Mouse (Mus musculus) erythroblast, embryonic 14.5 days (primary cell): ENCODE results near the gene Sccpdh. TPM values are rescaled to one million over a fixed set of nuclear protein-coding genes. Genes with fewer than 3 reads are reported as not detected.

Experiments
- H3K27me3 ChIP-seq: 2 replicates; pipeline ENCODE4 v1.6.1; 2012; ENCODE audit warnings: inconsistent platforms; ENCODE audit not compliant: control insufficient read depth
- H3K36me3 ChIP-seq: 2 replicates; pipeline ENCODE4 v1.6.1; 2012; ENCODE audit warnings: mild to moderate bottlenecking, inconsistent platforms; ENCODE audit not compliant: control insufficient read depth
- H3K4me1 ChIP-seq: 2 replicates; pipeline ENCODE4 v1.6.1; 2012; ENCODE audit warnings: inconsistent platforms; ENCODE audit not compliant: control insufficient read depth
- H3K4me3 ChIP-seq: replicated peaks from 2 replicates; pipeline ENCODE3; 2012; ENCODE audit warnings: moderate library complexity, mild to moderate bottlenecking, inconsistent platforms
- H3K9me3 ChIP-seq: 2 replicates; pipeline ENCODE4 v1.6.1; 2012; ENCODE audit warnings: low read length, inconsistent platforms, mixed read lengths; ENCODE audit not compliant: control insufficient read depth
- GATA1 ChIP-seq: IDR thresholded peaks from 2 replicates; pipeline ENCODE4 v1.6.1; 2012; ENCODE audit warnings: low read length, inconsistent platforms, mixed read lengths
- TAL1 ChIP-seq: IDR thresholded peaks from 3 replicates; pipeline ENCODE4 v1.6.1; 2012; ENCODE audit warnings: low read length, inconsistent platforms, mixed read lengths
- polyA plus RNA-seq: library from polyadenylated mRNA; stranded (reverse); fragments of >175 nt; gene quantifications from 2 replicates; pipeline ENCODE4 v1.2.3, GENCODE M21; 2012

Gene Sccpdh
- polyA plus RNA-seq, 1 experiment, result not detected

DNA sequence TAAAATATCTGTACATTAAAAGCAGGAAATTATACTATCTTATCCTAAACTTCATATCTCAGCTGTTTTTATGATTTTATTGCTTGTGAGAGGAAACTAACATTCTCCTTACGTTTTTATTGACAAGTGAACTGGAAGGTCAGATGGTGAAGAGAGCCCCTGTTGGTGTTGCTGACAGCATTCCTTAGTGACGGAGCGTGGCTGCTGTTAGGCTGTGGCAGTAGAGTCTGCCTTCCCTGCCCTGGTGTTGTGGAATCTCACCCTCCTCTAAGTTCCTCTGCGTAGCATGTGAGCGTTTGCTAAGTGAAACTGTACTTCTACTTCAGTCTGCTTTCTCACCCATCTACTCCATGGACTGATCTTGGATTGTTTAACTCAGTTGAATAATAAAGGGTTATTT lies 18.8 kb downstream of the Sccpdh start:
- no peak for TF ChIP-seq TAL1
- Histone ChIP-seq H3K9me3 (no peaks in the 10 kb centered on the region), H3K36me3 (no peaks in the 10 kb centered on the region), H3K4me3 (no peak overlapping the region), H3K27me3 (no peaks in the 10 kb centered on the region), H3K4me1 (no peaks in the 10 kb centered on the region)

DNA sequence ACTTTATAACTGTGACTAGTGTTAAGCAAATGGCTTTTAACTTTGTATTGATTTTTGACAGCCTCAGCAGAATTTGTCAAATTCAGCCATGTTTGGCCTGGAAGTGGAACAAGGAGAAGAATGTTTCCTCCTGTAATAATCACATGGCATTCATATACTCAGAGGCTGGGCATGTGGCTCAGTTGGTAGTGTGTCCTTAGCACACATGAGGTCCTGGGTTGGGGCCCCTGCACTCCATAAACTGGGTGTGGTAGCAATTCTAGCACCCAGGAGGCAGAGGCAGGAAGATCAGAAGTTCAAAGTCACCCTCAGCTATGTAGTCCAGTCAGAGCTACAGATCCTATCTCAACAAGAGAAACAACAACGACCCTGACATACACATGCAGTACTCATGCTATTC lies 19.3 kb downstream of the Sccpdh start:
- TF ChIP-seq GATA1 (no peak), TAL1 (no peak)
- H3K36me3 ChIP-seq, result no peaks in the 10 kb centered on the region

DNA sequence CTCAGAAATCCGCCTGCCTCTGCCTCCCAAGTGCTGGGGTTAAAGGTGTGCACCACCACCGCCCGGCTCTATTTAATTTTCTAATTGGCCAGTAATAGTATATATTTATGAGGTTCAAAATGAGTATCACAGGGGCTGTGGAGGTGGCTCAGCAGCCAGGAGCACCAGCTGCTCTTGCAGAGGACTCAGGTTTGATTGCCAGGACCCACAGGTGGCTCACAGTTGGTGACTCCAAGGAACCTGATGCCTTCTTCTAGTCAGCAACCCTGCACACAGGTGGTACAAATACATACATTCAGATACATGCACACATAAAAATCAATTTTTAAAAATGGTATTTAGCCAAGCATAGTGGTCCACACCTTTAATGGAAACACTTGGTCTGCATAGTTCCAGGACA lies 20.0 kb downstream of the Sccpdh start:
- Histone ChIP-seq H3K36me3 (no peaks in the 10 kb centered on the region), H3K4me1 (no peaks in the 10 kb centered on the region), H3K27me3 (no peaks in the 10 kb centered on the region), H3K9me3 (no peaks in the 10 kb centered on the region), H3K4me3 (no peak overlapping the region)
- TF ChIP-seq GATA1 (no peak), TAL1 (no peak)

More for the DNA sequence above, 19.3 kb downstream of the Sccpdh start:
- Histone ChIP-seq H3K4me1 (no peaks in the 10 kb centered on the region), H3K27me3 (no peaks in the 10 kb centered on the region), H3K9me3 (no peaks in the 10 kb centered on the region), H3K4me3 (no peak overlapping the region)

DNA sequence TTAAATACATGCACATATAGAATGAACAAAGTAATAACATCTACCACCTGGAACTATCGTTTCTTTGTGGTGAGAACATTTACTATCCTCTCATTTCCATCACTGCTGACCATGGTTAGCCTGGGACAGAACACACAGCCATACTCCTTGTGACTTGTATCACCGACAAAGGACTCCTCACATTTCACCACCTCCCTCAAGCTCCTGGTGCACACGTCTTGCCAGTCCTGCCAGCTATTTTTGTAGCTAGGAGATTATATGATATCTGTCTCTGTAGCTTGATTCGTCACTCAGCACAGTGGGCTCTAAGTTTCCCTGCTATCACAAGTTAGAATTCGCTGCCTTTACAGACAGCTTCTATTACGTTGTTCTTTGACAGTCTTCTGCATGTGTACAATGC lies 20.4 kb downstream of the Sccpdh start:
- no peaks in the 10 kb centered on the region for H3K27me3 ChIP-seq
- no peaks in the 10 kb centered on the region for H3K9me3 ChIP-seq
- H3K36me3 ChIP-seq, result no peaks in the 10 kb centered on the region
- no peak overlapping the region for H3K4me3 ChIP-seq
- H3K4me1 ChIP-seq, result no peaks in the 10 kb centered on the region
- no peak for TF ChIP-seq TAL1
- no peak for TF ChIP-seq GATA1

DNA sequence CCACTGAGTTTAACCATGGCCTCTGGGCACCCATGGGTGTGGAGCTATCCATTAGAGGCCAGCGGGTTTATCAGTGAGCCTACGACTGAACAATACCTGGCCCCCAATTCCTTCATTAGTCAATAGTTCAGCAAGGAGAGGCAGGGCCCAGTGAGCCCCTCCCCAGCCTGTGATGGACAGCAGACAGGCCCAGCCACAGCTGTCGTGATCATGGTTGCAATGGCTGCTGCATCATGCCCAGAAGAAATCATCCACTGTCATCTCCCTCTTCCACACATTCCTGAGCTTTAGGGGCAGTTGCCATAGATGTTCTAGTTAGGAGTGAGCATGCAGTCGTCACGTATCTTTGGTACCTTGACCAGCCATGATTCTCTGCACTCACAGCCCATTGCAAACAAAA lies 20.9 kb downstream of the Sccpdh start:
- no peak overlapping the region for H3K4me3 ChIP-seq
- H3K36me3 ChIP-seq, result no peaks in the 10 kb centered on the region
- no peaks in the 10 kb centered on the region for H3K4me1 ChIP-seq
- H3K9me3 ChIP-seq, result no peaks in the 10 kb centered on the region
- H3K27me3 ChIP-seq, result no peaks in the 10 kb centered on the region
- TF ChIP-seq GATA1, result no peak
- TF ChIP-seq TAL1, result no peak

DNA sequence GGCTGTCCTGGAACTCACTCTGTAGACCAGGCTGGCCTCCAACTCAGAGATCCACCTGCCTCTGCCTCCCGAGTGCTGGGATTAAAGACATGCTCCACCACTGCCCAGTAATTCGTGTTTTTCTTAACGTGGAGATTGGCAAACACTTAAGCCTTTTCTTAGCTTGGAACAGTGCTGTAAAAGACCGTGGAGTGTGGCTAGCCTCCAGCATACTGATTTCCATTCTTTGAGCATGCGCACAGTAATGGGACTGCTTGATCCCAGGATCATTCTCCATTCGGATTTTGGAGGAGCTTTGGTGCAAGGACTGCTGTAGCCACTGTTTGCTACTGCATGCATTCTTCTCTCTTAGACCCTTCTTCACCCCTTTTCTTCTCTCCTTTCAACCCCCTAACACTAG lies 21.5 kb downstream of the Sccpdh start:
- Histone ChIP-seq H3K9me3 (no peaks in the 10 kb centered on the region), H3K4me1 (no peaks in the 10 kb centered on the region), H3K36me3 (no peaks in the 10 kb centered on the region), H3K27me3 (no peaks in the 10 kb centered on the region), H3K4me3 (no peak overlapping the region)
- no peak for TF ChIP-seq GATA1
- no peak for TF ChIP-seq TAL1

DNA sequence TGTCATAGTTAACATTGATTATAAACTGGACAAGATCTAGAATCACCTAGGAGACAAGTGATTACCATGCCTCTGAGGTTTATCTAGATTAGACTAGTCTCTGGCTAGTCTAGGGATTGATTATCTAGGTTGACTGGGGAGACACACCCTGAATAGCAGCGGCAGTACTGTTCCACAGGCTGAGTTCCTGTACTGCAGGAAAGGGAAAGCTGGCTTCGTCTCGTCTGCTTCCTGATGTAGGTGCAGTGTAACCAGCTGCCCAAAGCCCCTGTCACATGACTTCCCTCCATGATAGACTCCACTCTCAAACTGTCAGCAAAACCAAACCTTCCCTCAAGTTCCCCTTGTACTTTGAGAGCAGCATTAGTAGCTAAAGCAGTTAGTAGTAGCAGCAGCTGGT lies 36.1 kb downstream of the Sccpdh start:
- Histone ChIP-seq H3K36me3 (no peaks in the 10 kb centered on the region), H3K4me3 (no peak overlapping the region)

DNA sequence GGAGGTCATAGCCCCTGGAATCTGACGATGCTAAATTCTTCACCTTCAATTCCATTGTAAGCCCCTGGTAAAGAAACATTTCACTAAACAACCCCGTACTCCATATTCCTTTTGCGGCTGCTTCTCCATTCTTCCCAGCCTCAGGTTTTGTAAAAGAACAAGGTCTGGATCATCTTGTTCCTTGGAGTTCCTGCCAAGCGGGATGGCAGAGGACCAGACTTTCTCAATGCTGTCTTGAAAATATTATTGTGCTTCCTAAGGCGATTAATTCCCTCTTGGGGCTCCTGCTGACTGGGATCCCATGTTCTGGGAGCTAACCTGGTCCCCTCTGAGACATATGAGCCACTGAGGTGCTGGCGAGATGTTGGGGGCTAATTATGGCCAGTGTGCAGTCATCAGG lies 37.1 kb downstream of the Sccpdh start:
- TF ChIP-seq TAL1, result no peak
- TF ChIP-seq GATA1, result no peak
- H3K27me3 ChIP-seq, result no peaks in the 10 kb centered on the region
- H3K9me3 ChIP-seq, result no peaks in the 10 kb centered on the region
- H3K4me1 ChIP-seq, result peaks cover 6% of the 10 kb centered on the region
- H3K36me3 ChIP-seq, result no peaks in the 10 kb centered on the region
- H3K4me3 ChIP-seq, result no peak overlapping the region

More for the DNA sequence above, 36.1 kb downstream of the Sccpdh start:
- H3K4me1 ChIP-seq, result peaks cover 6% of the 10 kb centered on the region
- H3K27me3 ChIP-seq, result no peaks in the 10 kb centered on the region
- H3K9me3 ChIP-seq, result no peaks in the 10 kb centered on the region
- TF ChIP-seq GATA1, result no peak
- TF ChIP-seq TAL1, result no peak

DNA sequence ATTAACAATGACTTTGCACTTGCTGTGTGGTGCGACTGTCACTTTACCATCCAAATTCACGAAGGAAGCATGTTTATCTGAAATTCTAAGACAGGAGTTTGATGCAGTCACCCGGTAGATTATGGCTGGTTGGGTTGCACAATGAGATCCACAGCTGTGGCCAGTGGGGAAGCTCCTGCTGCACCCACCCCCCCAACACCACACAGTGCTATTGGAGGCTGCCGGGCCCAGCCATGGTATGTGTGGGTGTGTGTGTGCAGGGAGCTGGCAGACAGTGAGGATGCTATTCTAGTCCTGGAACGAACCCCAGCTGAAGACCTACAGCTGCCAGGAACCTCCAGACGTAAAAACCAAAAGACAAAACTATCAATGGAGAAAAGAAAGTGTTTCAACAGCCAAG lies 41.4 kb downstream of the Sccpdh start:
- TF ChIP-seq GATA1 (no peak), TAL1 (no peak)
- no peak overlapping the region for H3K4me3 ChIP-seq
- no peaks in the 10 kb centered on the region for H3K27me3 ChIP-seq
- no peaks in the 10 kb centered on the region for H3K36me3 ChIP-seq
- peaks cover 2% of the 10 kb centered on the region for H3K4me1 ChIP-seq
- peaks cover 6% of the 10 kb centered on the region for H3K9me3 ChIP-seq

DNA sequence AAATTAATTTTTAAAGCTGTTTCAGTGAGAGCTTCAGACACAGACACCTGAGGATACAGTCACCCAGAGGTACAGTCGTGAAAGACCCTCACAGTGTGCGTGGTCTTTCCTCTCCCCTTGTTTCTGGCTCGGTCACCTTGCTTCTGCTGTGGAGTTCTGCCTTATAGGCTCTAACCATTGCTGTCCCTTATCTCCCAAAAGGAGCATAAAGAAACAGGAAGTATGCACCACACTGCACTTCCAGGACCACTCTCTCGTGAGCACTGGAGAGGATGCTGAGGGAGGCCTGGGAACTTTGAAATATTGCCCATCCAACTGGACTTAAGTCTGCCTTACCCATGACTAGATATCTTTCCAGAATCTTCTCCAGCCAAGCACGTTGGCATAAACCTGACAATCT lies 42.7 kb downstream of the Sccpdh start:
- Histone ChIP-seq H3K9me3 (peaks cover 11% of the 10 kb centered on the region), H3K36me3 (no peaks in the 10 kb centered on the region), H3K4me1 (peaks cover 2% of the 10 kb centered on the region), H3K4me3 (no peak overlapping the region), H3K27me3 (no peaks in the 10 kb centered on the region)
- TF ChIP-seq TAL1 (no peak), GATA1 (no peak)
